Mouse (Mus musculus) megakaryocyte-erythroid progenitor cell, adult 5-6 weeks (primary cell): ENCODE results near the gene Rnf26. TPM values are rescaled to one million over a fixed set of nuclear protein-coding genes. Genes with fewer than 3 reads are reported as not detected.

ENCODE experiments used
- ATAC-seq: replicated peaks from 2 replicates; pipeline ENCODE4 v1.8.0; 2016; ENCODE audit warnings: mild to moderate bottlenecking, inconsistent platforms; ENCODE audit not compliant: severe bottlenecking, poor library complexity, low FRiP score, low TSS enrichment
- total RNA-seq, 2 experiments: library from RNA; stranded (forward) in 1 of 2; stranded (reverse) in 1 of 2; fragments of 200-1000, 215-1000 nt in 1 of 2; fragments of >200 nt in 1 of 2; fragmentation: Nextera tagmentation in 1 of 2; gene quantifications; 2 replicates each; pipeline ENCODE4 v1.2.3; 2014 to 2017

Rnf26 gene
- total RNA-seq, 2 experiments from 2014 or later: 20.9 to 52.5 TPM

DNA sequence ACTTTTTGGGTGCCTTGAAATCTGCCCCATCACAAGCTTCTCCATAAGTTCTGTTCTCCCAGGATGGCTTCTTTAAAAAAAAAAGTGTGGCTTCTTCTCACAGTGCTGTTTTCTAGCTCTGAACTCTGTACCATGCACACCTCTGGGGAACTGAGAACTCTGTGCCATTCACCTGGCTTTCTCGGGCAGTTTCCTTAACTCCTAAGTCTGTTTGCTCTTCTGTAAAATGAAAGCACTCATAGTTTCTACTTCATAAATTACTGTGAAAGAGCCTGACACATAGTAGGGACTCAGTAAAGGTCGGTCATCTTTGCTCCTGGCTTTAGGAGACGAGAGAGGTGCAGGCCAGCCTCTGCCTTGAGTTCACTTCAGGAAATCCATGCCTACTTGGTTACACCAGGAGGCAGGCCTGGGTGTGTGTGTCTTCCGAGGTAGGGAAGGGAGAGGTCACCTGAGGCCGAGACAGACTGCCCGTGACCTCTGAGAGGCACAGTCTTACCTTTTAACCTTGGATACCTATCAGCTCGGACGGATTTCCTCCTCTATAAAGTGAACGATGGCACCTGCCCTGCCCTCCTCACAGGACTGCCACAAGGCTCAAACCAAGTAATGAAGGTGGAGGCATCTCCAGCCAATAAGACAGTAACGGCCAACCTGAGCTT, 35.0 kb downstream of the Rnf26 start:
- ATAC-seq: no peak

DNA sequence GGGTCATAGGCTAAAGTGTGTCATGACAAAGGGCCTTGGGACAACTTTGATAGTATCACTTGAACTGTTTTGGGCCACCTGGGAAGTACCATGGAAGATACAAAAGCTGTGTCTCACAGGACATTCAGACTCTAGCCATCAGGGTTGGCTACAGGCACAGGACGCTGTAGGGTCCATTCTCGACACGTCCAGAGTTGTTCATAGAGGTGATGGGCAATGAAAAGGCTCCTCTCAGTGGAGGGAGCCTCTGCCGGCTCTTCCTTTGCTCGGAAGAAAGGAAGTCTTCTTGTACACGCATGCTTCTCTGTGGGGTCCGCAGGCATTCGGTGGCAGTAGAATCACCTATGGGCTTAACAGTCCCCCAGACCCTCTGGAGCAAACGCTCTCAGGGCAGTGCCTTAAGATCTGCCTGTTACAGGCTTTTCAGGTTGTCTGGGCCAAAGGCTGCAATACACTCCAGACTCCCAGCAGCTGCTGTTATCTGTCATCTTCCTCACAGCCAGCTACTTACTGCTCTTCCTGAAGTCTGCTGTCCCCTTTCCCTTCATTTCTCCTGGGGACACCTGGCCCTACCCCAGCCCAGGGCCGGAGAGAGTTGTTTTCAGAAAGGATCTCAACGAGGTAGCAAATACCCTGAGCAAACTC, 35.9 kb downstream of the Rnf26 start:
- no peak for ATAC-seq

- ATAC-seq: peak; percentile 74
Observed at GRCm38 (mm10) chr9:44076764-44077120, 36.6 kb downstream of the Rnf26 start.

DNA sequence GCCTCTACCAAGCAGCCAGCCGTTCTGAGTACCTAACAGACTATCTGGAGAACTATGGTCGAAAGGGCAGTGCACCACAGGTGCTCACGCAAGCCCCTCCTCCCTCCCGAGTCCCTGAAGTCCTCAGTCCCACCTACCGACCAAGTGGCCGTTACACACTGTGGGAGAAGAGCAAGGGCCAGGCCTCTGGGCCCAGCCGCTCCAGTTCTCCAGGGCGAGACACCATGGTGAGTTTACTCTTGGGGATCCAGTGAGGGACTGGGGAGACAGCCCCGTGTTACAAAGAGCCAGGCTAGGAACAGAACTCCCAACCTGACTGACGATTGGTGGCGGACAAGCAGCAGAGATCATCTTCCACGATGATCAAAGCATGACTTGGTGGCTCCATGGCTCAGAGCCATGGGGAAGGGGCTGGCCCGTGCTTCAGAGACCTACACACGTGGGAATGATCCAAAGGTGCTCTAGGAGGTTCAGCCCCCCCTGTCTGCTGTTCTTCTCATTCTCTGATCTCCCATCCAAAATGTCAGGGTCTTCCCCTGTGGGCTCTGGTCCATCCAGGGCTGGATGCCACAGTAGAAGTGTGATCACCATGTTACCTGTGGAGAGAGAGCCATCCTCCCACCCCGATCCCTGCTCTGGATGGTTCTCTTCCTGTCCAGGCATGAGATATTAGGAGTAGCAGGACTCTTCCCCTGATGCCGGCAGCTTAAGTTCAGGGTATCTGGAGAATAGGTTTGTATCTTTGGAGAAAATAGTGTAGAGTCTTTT, 37.1 kb downstream of the Rnf26 start:
- no peak for ATAC-seq

DNA sequence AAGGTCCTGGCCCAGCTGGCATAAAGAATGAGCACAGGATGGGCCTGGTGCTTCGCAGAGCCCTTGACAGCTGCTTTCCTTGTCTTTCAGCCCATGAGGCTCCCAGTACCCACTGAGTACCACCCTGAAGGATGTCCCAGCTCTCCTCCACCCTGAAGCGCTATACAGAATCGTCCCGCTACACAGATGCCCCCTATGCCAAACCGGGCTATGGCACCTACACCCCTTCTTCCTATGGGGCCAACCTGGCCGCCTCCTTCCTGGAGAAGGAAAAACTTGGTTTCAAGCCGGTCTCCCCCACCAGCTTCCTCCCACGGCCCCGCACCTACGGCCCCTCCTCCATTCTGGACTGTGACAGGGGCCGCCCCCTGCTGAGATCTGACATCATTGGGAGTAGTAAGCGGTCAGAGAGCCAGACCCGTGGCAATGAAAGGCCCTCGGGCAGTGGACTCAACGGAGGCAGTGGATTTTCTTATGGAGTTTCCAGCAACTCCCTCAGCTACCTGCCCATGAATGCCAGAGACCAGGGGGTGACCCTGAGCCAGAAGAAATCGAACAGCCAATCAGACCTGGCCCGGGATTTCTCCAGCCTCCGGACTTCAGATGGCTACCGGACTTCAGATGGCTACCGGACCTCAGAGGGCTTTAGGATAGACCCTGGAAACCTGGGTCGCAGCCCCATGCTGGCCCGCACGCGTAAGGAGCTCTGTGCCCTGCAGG, 37.9 kb downstream of the Rnf26 start:
- ATAC-seq: no peak

GRCm38 (mm10) chr9:44074395-44075275, 38.7 kb downstream of the Rnf26 start:
- no peak for ATAC-seq

DNA sequence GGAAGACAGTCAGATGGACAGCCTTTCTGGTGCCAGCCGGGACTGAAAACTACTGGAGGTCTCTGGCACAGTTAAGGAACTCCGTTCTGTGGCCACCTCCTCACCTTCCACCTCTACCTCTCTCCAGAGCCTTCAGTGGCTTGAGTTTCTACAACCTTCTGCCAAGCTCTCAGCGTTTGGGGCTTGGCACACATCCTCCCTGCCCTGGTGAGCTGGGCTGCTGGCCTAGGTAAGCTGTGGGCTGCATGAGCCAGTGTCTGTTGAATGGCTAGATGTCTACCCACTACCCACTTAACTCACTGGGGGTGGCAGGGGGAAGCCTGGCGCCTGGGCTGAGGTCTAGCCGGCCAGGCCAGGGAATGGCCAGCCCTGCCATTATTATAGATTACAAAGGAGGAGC, 40.2 kb downstream of the Rnf26 start:
- ATAC-seq: no peak

DNA sequence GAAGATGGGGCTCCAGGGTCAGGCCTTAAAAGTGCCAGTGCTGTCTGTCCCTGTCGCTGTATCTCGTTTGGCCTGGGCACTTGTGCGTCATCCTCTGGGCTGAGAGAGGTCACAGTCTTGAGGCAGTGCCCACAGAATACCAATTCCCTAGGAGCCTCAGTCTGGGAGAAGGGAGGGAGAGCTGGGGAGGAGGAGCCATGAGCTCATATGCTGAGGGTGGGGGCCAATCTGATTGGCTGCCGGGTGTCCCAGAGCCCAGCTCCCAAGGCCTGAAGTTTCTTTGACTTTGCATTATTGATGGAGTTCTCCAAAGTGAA, 40.8 kb downstream of the Rnf26 start:
- no peak for ATAC-seq

DNA sequence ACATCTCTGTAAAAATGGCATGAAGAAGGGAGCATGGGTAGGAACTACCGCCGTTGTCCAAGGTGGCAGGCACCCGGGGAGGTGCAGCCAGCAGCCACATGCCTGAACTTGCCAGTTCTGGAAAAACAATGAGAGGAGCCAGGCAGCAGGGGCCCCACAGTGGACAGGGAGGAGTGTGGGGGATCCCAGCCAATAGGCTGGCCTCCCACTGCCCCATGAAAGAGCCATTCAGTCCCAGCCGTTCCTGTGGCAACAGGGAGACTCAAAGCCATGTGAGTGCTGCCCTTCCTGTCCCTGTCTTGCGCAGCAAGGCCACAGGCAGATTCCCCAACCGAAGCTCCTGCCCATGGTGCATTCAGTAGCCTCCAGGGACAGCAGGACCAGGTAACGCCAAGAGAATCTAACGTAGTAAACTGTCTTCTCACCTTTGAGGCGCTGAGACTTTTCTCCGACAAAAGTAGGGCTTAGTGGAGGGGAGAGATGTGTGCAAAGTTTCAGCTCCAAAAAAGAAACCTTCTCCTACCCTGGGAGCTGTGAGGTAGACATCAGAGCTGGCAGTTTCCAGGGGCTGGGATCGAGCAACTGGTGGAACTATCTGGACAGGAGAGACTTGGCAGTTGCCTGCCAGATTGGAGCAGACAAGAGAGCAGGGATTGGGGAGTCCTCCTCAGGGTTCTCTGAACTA, 41.3 kb downstream of the Rnf26 start:
- ATAC-seq: no peak

- no peak for ATAC-seq
Observed at GRCm38 (mm10) chr9:44070844-44071231, 42.5 kb downstream of the Rnf26 start.

GRCm38 (mm10) chr9:44070113-44070843, 43.0 kb downstream of the Rnf26 start:
- ATAC-seq: no peak

GRCm38 (mm10) chr9:44069252-44069651, 44.1 kb downstream of the Rnf26 start:
- no peak for ATAC-seq

DNA sequence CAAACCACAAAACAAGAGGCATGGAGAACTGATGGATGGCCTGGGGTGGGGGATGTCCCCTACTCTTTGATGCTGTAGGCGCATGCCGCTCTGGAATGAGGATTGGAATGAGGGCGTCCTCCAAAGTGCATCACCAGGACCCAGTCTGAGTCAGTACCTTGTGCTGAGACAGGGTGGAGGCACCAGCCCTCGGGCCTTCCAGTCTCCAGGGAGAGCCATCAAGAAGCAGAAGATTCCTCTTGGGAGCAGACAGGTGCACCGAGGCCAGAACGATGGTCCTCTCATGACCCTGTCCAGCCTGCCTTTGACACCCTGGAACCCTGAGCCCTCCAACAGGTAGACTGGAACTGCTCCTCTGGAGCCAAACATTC, 45.4 kb downstream of the Rnf26 start:
- ATAC-seq: no peak

- ATAC-seq: peak; percentile 38
Observed at GRCm38 (mm10) chr9:44067241-44067959, 45.9 kb downstream of the Rnf26 start.

GRCm38 (mm10) chr9:44066785-44067225, 46.5 kb downstream of the Rnf26 start, which contains the start of gene Usp2:
Gene Usp2, plus strand, starts transcription at chr9:44067021.
- peak; percentile 95 for ATAC-seq

DNA sequence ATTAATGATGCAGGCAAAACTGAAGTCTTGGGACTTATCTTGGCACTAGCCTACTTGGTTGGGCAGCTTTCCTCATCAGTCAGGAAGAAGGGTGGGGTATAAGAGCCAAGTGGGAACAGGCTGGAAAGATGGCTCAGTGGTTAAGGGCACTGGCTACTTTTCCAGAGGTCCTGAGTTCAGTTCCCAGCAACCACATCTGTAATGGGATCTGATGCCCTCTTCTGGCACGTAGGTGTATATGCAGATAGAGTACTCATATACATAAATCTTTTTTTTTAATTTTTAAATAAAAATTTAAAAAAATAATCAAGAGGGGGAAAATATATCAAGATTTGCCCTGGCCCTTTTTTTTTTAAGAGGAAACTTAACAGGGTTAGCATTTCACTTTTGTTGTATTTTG, 48.1 kb downstream of the Rnf26 start:
- ATAC-seq: no peak

DNA sequence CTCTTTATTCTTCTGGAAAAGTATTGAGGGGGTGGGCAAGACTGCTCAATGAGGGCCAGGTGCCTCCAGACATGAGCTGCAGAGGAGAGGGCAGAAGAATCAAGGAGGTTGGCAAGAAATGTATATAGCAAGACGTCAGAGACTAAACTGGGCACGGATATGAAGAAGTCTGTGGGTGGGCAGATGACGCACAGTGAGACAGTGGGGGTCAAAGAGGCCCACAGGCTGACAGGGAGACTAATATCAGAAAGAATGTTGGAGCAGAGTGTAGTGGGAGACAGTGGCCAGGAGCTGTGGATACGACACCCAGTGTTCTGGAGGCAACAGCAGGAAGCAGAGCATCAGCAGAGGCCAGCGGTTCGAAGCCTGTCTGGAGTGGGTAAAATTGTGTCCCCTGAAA, 54.7 kb downstream of the Rnf26 start:
- ATAC-seq: no peak

GRCm38 (mm10) chr9:44053936-44054335, 59.4 kb downstream of the Rnf26 start:
- ATAC-seq: no peak
